Mouse (Mus musculus): Measurements from ENCODE around the gene Kidins220. TPM values are rescaled to one million over a fixed set of nuclear protein-coding genes. Genes with fewer than 3 reads are reported as not detected.
A peak's percentile ranks its signal among the peaks of the same experiment; 100 is the strongest.

Gene Kidins220
- polyA plus RNA-seq, 1 experiment from 2014 or later = 143 TPM

- WGBS = 89% methylated on average over 2 of the region's 2 CpGs
- Histone ChIP-seq H3K4me2 (replicated peaks) (no peak overlapping the region), H3K4me3 (no peak overlapping the region), H3K9me3 (no peaks in the 10 kb centered on the region), H3K27me3 (no peaks in the 10 kb centered on the region), H3K9ac (replicated peaks) (no peak overlapping the region), H3K27ac (replicated peaks) (no peak overlapping the region), H3K36me3 (no peaks in the 10 kb centered on the region), H3K4me1 (no peaks in the 10 kb centered on the region)
- ATAC-seq (replicated peaks) = no peak
Measured at GRCm38 (mm10) chr12:24966046-24966445, 8.7 kb upstream of the Kidins220 start.

DNA sequence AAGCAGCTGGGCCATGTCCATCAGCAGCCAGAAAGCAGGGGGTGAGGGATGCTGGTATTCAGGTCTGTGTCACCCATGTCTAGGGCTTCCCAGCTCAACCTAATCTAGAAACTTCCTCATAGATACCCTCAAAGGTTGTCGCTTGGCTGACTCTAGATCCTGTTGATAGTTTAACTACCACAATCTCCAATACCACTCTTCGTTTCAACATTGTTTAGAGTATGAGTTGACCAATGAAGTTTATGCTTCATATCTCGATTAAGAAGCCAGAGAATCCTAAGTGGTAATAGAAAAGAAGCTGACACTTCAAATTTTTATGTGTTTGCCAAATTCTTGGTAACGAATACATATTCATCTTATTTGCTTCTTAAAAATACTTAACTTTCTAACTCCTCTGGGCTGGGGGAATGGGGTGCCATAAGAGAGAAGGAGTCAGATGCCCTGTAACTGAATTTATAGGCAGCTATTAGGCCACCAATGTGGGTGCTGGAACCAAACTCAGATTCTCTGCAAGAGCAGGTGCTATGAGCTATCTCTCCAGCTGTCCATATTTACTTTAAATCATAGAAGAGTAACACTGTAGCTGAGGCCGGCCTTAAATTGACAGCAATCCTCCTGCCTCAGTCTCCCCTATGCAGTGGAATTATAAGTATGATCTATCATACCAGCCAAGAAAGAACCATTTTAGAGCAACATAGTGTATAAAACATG is 3.1 kb upstream of the Kidins220 start:
- 88% methylated on average over 5 of the region's 5 CpGs for WGBS
- no peak overlapping the region for H3K9ac ChIP-seq (replicated peaks)
- H3K36me3 ChIP-seq = no peaks in the 10 kb centered on the region
- H3K4me3 ChIP-seq = no peak overlapping the region
- H3K4me1 ChIP-seq = peaks cover 7% of the 10 kb centered on the region
- ATAC-seq (replicated peaks) = no peak
- H3K27ac ChIP-seq (replicated peaks) = no peak overlapping the region
- no peak overlapping the region for H3K4me2 ChIP-seq (replicated peaks)
- H3K27me3 ChIP-seq = no peaks in the 10 kb centered on the region
- no peaks in the 10 kb centered on the region for H3K9me3 ChIP-seq

DNA sequence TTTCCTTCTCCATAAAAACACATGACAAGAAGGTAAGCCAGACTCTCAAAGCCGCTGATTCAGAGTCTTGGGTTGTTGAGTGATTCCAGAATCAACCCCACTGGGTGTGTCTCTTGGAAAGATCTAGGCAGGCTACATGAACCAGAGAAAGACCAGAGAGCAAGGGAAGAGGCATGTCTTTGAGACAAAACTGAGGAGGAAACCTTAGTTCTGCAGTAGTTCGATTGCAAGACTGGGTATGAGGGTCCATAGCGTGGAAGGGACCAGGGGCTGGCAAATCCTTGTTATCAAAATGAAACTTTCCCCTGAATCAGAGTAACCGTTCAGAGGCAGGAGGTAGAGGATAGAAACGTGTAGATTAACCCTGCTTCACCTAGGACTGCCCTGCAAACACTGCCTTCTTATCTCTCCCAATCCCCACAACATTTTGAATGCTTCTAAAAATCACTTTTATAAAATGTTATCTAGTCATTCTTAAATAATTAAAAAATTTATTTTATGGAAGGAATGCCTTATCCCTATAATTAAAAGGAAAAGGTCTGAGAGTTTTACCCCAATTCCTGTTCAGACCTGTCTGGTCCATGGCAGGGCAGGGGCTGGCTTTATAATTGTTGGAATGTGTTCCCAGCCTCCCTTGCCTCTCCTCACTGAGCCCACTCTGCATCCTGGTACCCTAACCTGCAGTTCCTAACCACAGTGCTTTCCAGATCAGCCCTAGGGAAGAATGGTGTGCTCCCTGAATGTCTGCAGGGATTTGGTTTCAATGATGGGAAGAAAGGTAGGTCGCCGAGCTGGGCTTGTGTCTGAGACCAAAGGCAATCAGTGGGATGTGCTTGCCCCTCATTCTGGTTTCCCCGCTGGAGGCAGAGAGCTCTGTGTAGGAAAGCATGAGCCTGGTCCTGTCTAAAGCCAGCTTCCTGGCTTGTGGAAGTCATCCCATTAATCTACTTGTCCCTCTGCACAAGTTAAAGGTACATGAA is 2.1 kb upstream of the Kidins220 start:
- 74% methylated on average over 8 of the region's 8 CpGs for WGBS
- Histone ChIP-seq H3K4me3 (no peak overlapping the region), H3K4me1 (peaks cover 14% of the 10 kb centered on the region), H3K9me3 (no peaks in the 10 kb centered on the region), H3K9ac (replicated peaks) (no peak overlapping the region), H3K4me2 (replicated peaks) (no peak overlapping the region), H3K27me3 (no peaks in the 10 kb centered on the region), H3K36me3 (no peaks in the 10 kb centered on the region), H3K27ac (replicated peaks) (no peak overlapping the region)
- ATAC-seq (replicated peaks) = no peak

- H3K4me1 ChIP-seq = peaks cover 14% of the 10 kb centered on the region
- H3K36me3 ChIP-seq = no peaks in the 10 kb centered on the region
- H3K9me3 ChIP-seq = no peaks in the 10 kb centered on the region
- H3K27me3 ChIP-seq = no peaks in the 10 kb centered on the region
- WGBS = 86% methylated on average over 5 of the region's 5 CpGs
- no peak for ATAC-seq (replicated peaks)
- H3K27ac ChIP-seq (replicated peaks) = no peak overlapping the region
- no peak overlapping the region for H3K4me2 ChIP-seq (replicated peaks)
- no peak overlapping the region for H3K9ac ChIP-seq (replicated peaks)
- no peak overlapping the region for H3K4me3 ChIP-seq
Measured at GRCm38 (mm10) chr12:24973586-24973985, 1.1 kb upstream of the Kidins220 start.

- under 1% methylated on average over 31 of the region's 31 CpGs for WGBS
- peak; percentile 75 for ATAC-seq (replicated peaks)
- Histone ChIP-seq H3K4me1 (peaks cover 18% of the 10 kb centered on the region), H3K27ac (replicated peaks) (peak overlapping the region; percentile 96), H3K4me2 (replicated peaks) (peak overlapping the region; percentile 38), H3K27me3 (no peaks in the 10 kb centered on the region), H3K9me3 (no peaks in the 10 kb centered on the region), H3K4me3 (peak overlapping the region; percentile 83), H3K36me3 (0 out of 2 replicates have a peak, but pooled peaks cover 3% of the 10 kb centered on the region), H3K9ac (replicated peaks) (peak overlapping the region; percentile 89)
Measured at GRCm38 (mm10) chr12:24975115-24975733, 499 bp downstream of the Kidins220 start.

GRCm38 (mm10) chr12:24985226-24985625 is 10.5 kb downstream of the Kidins220 start:
- Histone ChIP-seq H3K4me1 (0 out of 2 replicates have a peak, but pooled peaks cover 3% of the 10 kb centered on the region), H3K4me2 (replicated peaks) (no peak overlapping the region), H3K9ac (replicated peaks) (no peak overlapping the region), H3K4me3 (no peak overlapping the region), H3K9me3 (no peaks in the 10 kb centered on the region), H3K27ac (replicated peaks) (no peak overlapping the region), H3K27me3 (no peaks in the 10 kb centered on the region), H3K36me3 (peaks cover 59% of the 10 kb centered on the region)
- 83% methylated on average over 5 of the region's 5 CpGs for WGBS
- no peak for ATAC-seq (replicated peaks)

GRCm38 (mm10) chr12:24995350-24995749 is 20.6 kb downstream of the Kidins220 start:
- H3K9ac ChIP-seq (replicated peaks) = no peak overlapping the region
- H3K4me2 ChIP-seq (replicated peaks) = no peak overlapping the region
- H3K27me3 ChIP-seq = no peaks in the 10 kb centered on the region
- no peak overlapping the region for H3K4me3 ChIP-seq
- no peak for ATAC-seq (replicated peaks)
- no peaks in the 10 kb centered on the region for H3K4me1 ChIP-seq
- H3K9me3 ChIP-seq = no peaks in the 10 kb centered on the region
- peaks cover 87% of the 10 kb centered on the region for H3K36me3 ChIP-seq
- H3K27ac ChIP-seq (replicated peaks) = no peak overlapping the region
- 94% methylated on average over 4 of the region's 4 CpGs for WGBS

GRCm38 (mm10) chr12:25005350-25005749 is 30.6 kb downstream of the Kidins220 start:
- H3K27ac ChIP-seq (replicated peaks) = no peak overlapping the region
- H3K36me3 ChIP-seq = peaks cover 85% of the 10 kb centered on the region
- no peak for ATAC-seq (replicated peaks)
- no peak overlapping the region for H3K4me2 ChIP-seq (replicated peaks)
- WGBS = 88% methylated on average over 6 of the region's 6 CpGs
- H3K9me3 ChIP-seq = no peaks in the 10 kb centered on the region
- no peaks in the 10 kb centered on the region for H3K27me3 ChIP-seq
- H3K9ac ChIP-seq (replicated peaks) = no peak overlapping the region
- H3K4me3 ChIP-seq = no peak overlapping the region
- H3K4me1 ChIP-seq = no peaks in the 10 kb centered on the region

DNA sequence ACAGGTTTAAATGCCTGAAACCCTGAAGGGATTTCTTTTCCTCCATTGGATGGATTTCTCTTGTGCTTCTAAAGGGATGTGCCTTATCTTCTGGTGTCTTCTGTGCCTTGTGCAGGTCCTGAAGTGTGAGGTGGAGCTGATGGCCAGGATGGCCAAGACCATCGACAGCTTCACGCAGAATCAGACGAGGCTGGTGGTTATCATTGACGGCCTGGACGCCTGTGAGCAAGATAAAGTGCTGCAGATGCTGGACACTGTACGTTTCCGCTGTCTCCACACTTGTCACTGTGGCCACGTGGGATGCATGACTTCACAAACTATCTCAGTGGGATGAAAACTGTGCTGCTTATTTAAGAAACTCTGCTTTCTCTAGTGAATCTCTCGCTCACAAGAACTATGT is 35.2 kb downstream of the Kidins220 start:
- Histone ChIP-seq H3K27ac (replicated peaks) (no peak overlapping the region), H3K4me3 (no peak overlapping the region), H3K27me3 (no peaks in the 10 kb centered on the region), H3K9ac (replicated peaks) (no peak overlapping the region), H3K9me3 (no peaks in the 10 kb centered on the region), H3K36me3 (peaks cover 88% of the 10 kb centered on the region), H3K4me2 (replicated peaks) (no peak overlapping the region), H3K4me1 (no peaks in the 10 kb centered on the region)
- 94% methylated on average over 9 of the region's 9 CpGs for WGBS
- ATAC-seq (replicated peaks) = no peak

DNA sequence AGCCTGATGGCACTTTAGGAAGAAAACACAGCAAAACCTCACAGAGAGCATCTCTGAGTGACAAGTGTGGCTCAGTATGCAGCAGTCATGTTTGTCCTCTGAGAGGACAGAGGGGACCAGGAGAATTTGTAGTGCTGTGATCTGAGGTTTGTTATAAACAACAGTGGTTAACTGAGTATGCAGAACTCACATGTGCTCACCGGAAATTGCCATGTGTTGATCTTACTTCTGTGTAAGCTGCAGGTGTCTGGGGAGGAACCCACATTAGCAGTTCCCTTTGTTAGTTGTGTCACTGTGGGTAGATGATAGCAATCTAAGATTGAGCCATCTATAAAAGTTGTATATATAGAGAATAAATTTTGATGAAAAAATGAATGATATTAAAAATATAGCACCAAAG is 35.7 kb downstream of the Kidins220 start:
- H3K4me3 ChIP-seq = no peak overlapping the region
- peaks cover 88% of the 10 kb centered on the region for H3K36me3 ChIP-seq
- no peak for ATAC-seq (replicated peaks)
- H3K9me3 ChIP-seq = no peaks in the 10 kb centered on the region
- no peak overlapping the region for H3K9ac ChIP-seq (replicated peaks)
- no peak overlapping the region for H3K27ac ChIP-seq (replicated peaks)
- no peak overlapping the region for H3K4me2 ChIP-seq (replicated peaks)
- H3K4me1 ChIP-seq = no peaks in the 10 kb centered on the region
- 86% methylated on average over 1 of the region's 1 CpGs for WGBS
- no peaks in the 10 kb centered on the region for H3K27me3 ChIP-seq

GRCm38 (mm10) chr12:25011733-25012367 is 37.1 kb downstream of the Kidins220 start:
- H3K9ac ChIP-seq (replicated peaks) = no peak overlapping the region
- 78% methylated on average over 15 of the region's 15 CpGs for WGBS
- H3K4me2 ChIP-seq (replicated peaks) = no peak overlapping the region

More at GRCm38 (mm10) chr12:25011733-25012367, 37.1 kb downstream of the Kidins220 start:
- Histone ChIP-seq H3K4me3 (no peak overlapping the region), H3K9me3 (no peaks in the 10 kb centered on the region), H3K27ac (replicated peaks) (no peak overlapping the region), H3K36me3 (peaks cover 90% of the 10 kb centered on the region), H3K4me1 (no peaks in the 10 kb centered on the region), H3K27me3 (no peaks in the 10 kb centered on the region)
- ATAC-seq (replicated peaks) = no peak

Measured in forebrain, embryonic 15.5 days (tissue).